Mouse (Mus musculus) liver, embryonic 14.5 days (tissue): ENCODE data around the gene Sh3bgrl3.
"Not testable (repeated sequence)": the region's sequence is repeated elsewhere in the genome, so short reads cannot be mapped to it uniquely, and the experiment has no call there.

Experiments used
- CTCF ChIP-seq: IDR thresholded peaks from 2 replicates; pipeline ENCODE4 v1.5.1; 2016; ENCODE audit warnings: antibody characterized with exemption, low read depth, control low read depth
- EP300 ChIP-seq: IDR thresholded peaks from 2 replicates; pipeline ENCODE4 v1.6.1; 2016; ENCODE audit warnings: antibody characterized with exemption, low read depth

DNA sequence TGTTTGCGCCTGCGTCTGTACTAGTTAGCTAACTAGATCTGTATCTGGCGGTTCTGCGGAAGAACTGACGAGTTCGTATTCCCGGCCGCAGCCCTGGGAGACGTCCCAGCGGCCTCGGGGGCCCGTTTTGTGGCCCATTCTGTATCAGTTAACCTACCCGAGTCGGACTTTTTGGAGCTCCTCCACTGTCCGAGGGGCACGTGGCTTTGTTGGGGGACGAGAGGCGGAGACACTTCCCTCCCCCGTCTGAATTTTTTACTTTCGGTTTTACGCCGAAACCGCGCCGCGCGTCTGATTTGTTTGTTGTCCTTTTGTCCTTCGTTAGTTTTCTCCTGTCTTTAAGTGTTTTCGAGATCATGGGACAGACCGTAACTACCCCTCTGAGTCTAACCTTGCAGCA lies 31.5 kb upstream of the Sh3bgrl3 start:
- not testable (repeated sequence) for TF ChIP-seq CTCF, EP300
